Mouse (Mus musculus) limb, embryonic 10.5 days (tissue): ENCODE results near the gene Ehd3. TPM values are rescaled to one million over a fixed set of nuclear protein-coding genes. Genes with fewer than 3 reads are reported as not detected.

Experiments used
- DNase-seq: peaks from one replicate; pipeline ENCODE4 v3.0.0-alpha.2; 2017; ENCODE audit warnings: low spot score
- H3K27ac ChIP-seq: fragments of 300-500 bp; sonication (generic); 2 replicates; pipeline ENCODE4 v1.5.1; 2016; ENCODE audit warnings: mild to moderate bottlenecking
- H3K27me3 ChIP-seq: fragments of 300-500 bp; sonication (generic); 2 replicates; pipeline ENCODE4 v1.6.1; 2016; ENCODE audit warnings: low read depth, mild to moderate bottlenecking; ENCODE audit not compliant: poor library complexity, severe bottlenecking
- H3K36me3 ChIP-seq: fragments of 300-500 bp; sonication (generic); 2 replicates; pipeline ENCODE4 v1.6.1; 2016; ENCODE audit warnings: mild to moderate bottlenecking, moderate library complexity
- H3K4me1 ChIP-seq: fragments of 300-500 bp; sonication (generic); 2 replicates; pipeline ENCODE4 v1.6.1; 2016
- H3K4me3 ChIP-seq: fragments of 300-500 bp; sonication (generic); 2 replicates; pipeline ENCODE4 v1.5.1; 2016; ENCODE audit warnings: mild to moderate bottlenecking, moderate library complexity
- H3K9me3 ChIP-seq: fragments of 300-500 bp; sonication (generic); replicated peaks from 2 replicates; pipeline ENCODE4 v1.6.1; 2016; ENCODE audit warnings: mild to moderate bottlenecking
- WGBS: fragments of 180-500 bp; shearing (Covaris S2); methylation state at CpG from one replicate; pipeline ENCODE4 v1.1.7; 2016; 5-methylcytosine and 5-hydroxymethylcytosine counted together
- polyA plus RNA-seq: library from polyadenylated mRNA; unstranded; fragments of >200 nt; fragmentation: Nextera tagmentation; extraction: Ambion mirVana; gene quantifications from 2 replicates; pipeline ENCODE4 v1.2.1, GENCODE M21; 2016

Gene Ehd3
- polyA plus RNA-seq = 9.8 and 11.8 TPM in 2 replicates

- DNase-seq = no peak
- WGBS = 86% methylated on average over 5 of the region's 5 CpGs
- Histone ChIP-seq H3K4me1 (peaks cover 18% of the 10 kb centered on the region), H3K36me3 (no peaks in the 10 kb centered on the region), H3K9me3 (no peaks in the 10 kb centered on the region), H3K27ac (peak within 1 kb of the TSS; percentile 78), H3K4me3 (peak within 1 kb of the TSS; percentile 66), H3K27me3 (no peaks in the 10 kb centered on the region)
Measured at GRCm38 (mm10) chr17:73803521-73804184, at the start of gene Ehd3. Ehd3 (plus strand) TSS chr17:73804134.

GRCm38 (mm10) chr17:73770964-73771363, 33.0 kb upstream of the Ehd3 start:
- Histone ChIP-seq H3K4me1 (no peaks in the 10 kb centered on the region), H3K9me3 (no peaks in the 10 kb centered on the region), H3K27me3 (no peaks in the 10 kb centered on the region), H3K36me3 (no peaks in the 10 kb centered on the region), H3K4me3 (no peak overlapping the region), H3K27ac (no peak overlapping the region)
- no peak for DNase-seq
- 64% methylated on average over 8 of the region's 8 CpGs for WGBS

- Histone ChIP-seq H3K4me1 (no peaks in the 10 kb centered on the region), H3K4me3 (no peak overlapping the region), H3K27me3 (no peaks in the 10 kb centered on the region), H3K27ac (no peak overlapping the region), H3K36me3 (no peaks in the 10 kb centered on the region), H3K9me3 (no peaks in the 10 kb centered on the region)
- 69% methylated on average over 8 of the region's 8 CpGs for WGBS
- no peak for DNase-seq
Measured at GRCm38 (mm10) chr17:73786642-73787311, 17.2 kb upstream of the Ehd3 start.

- Histone ChIP-seq H3K4me3 (no peak overlapping the region), H3K27ac (no peak overlapping the region), H3K27me3 (no peaks in the 10 kb centered on the region), H3K36me3 (no peaks in the 10 kb centered on the region), H3K4me1 (no peaks in the 10 kb centered on the region), H3K9me3 (no peaks in the 10 kb centered on the region)
- DNase-seq = no peak
- WGBS = 68% methylated on average over 12 of the region's 12 CpGs
Measured at GRCm38 (mm10) chr17:73790284-73791020, 13.5 kb upstream of the Ehd3 start.

- no peaks in the 10 kb centered on the region for H3K9me3 ChIP-seq
- H3K4me3 ChIP-seq = no peak overlapping the region
- H3K27ac ChIP-seq = no peak overlapping the region
- DNase-seq = no peak
- H3K27me3 ChIP-seq = no peaks in the 10 kb centered on the region
- H3K36me3 ChIP-seq = no peaks in the 10 kb centered on the region
- WGBS = 52% methylated on average over 6 of the region's 6 CpGs
- no peaks in the 10 kb centered on the region for H3K4me1 ChIP-seq
Measured at GRCm38 (mm10) chr17:73796789-73797188, 7.1 kb upstream of the Ehd3 start.

- no peaks in the 10 kb centered on the region for H3K9me3 ChIP-seq
- no peaks in the 10 kb centered on the region for H3K27me3 ChIP-seq
- no peaks in the 10 kb centered on the region for H3K36me3 ChIP-seq
- 91% methylated on average over 4 of the region's 4 CpGs for WGBS
- H3K4me1 ChIP-seq = no peaks in the 10 kb centered on the region
- no peak overlapping the region for H3K27ac ChIP-seq
- DNase-seq = no peak
- H3K4me3 ChIP-seq = no peak overlapping the region
Measured at GRCm38 (mm10) chr17:73797706-73798105, 6.2 kb upstream of the Ehd3 start.

GRCm38 (mm10) chr17:73804592-73805271, 798 bp downstream of the Ehd3 start:
- under 1% methylated on average over 45 of the region's 45 CpGs for WGBS

GRCm38 (mm10) chr17:73806331-73806730, 2.4 kb downstream of the Ehd3 start:
- 80% methylated on average over 6 of the region's 6 CpGs for WGBS
- no peak for DNase-seq
- no peak overlapping the region for H3K4me3 ChIP-seq

More at GRCm38 (mm10) chr17:73804592-73805271, 798 bp downstream of the Ehd3 start:
- Histone ChIP-seq H3K4me1 (peaks cover 19% of the 10 kb centered on the region), H3K9me3 (no peaks in the 10 kb centered on the region), H3K36me3 (no peaks in the 10 kb centered on the region), H3K4me3 (peak overlapping the region; percentile 66), H3K27me3 (no peaks in the 10 kb centered on the region), H3K27ac (peak overlapping the region; percentile 78)
- peak; percentile 91 for DNase-seq

GRCm38 (mm10) chr17:73807211-73807610, 3.3 kb downstream of the Ehd3 start:
- Histone ChIP-seq H3K9me3 (no peaks in the 10 kb centered on the region), H3K27me3 (no peaks in the 10 kb centered on the region), H3K36me3 (no peaks in the 10 kb centered on the region), H3K4me1 (peaks cover 19% of the 10 kb centered on the region), H3K27ac (no peak overlapping the region), H3K4me3 (no peak overlapping the region)
- WGBS = 94% methylated on average over 5 of the region's 5 CpGs
- no peak for DNase-seq

More at GRCm38 (mm10) chr17:73806331-73806730, 2.4 kb downstream of the Ehd3 start:
- Histone ChIP-seq H3K4me1 (peaks cover 19% of the 10 kb centered on the region), H3K27me3 (no peaks in the 10 kb centered on the region), H3K27ac (no peak overlapping the region), H3K9me3 (no peaks in the 10 kb centered on the region), H3K36me3 (no peaks in the 10 kb centered on the region)

- DNase-seq = no peak
- H3K27me3 ChIP-seq = no peaks in the 10 kb centered on the region
- WGBS = 90% methylated on average over 6 of the region's 6 CpGs
- H3K27ac ChIP-seq = no peak overlapping the region
- no peaks in the 10 kb centered on the region for H3K36me3 ChIP-seq
- H3K9me3 ChIP-seq = no peaks in the 10 kb centered on the region
- no peak overlapping the region for H3K4me3 ChIP-seq
- peaks cover 19% of the 10 kb centered on the region for H3K4me1 ChIP-seq
Measured at GRCm38 (mm10) chr17:73808431-73808830, 4.5 kb downstream of the Ehd3 start.

- no peak overlapping the region for H3K27ac ChIP-seq
- WGBS = 97% methylated on average over 1 of the region's 1 CpGs
- no peak overlapping the region for H3K4me3 ChIP-seq
- H3K27me3 ChIP-seq = no peaks in the 10 kb centered on the region
- no peak for DNase-seq
- no peaks in the 10 kb centered on the region for H3K9me3 ChIP-seq
- H3K4me1 ChIP-seq = peaks cover 7% of the 10 kb centered on the region; the same call in 1 of the 2 replicates
- H3K36me3 ChIP-seq = no peaks in the 10 kb centered on the region
Measured at GRCm38 (mm10) chr17:73810801-73811200, 6.9 kb downstream of the Ehd3 start.

- no peak for DNase-seq
- WGBS = 70% methylated on average over 5 of the region's 5 CpGs
- Histone ChIP-seq H3K36me3 (no peaks in the 10 kb centered on the region), H3K4me3 (no peak overlapping the region), H3K27me3 (no peaks in the 10 kb centered on the region), H3K9me3 (no peaks in the 10 kb centered on the region), H3K27ac (no peak overlapping the region), H3K4me1 (peaks cover 3% of the 10 kb centered on the region; the same call in 1 of the 2 replicates)
Measured at GRCm38 (mm10) chr17:73811566-73811965, 7.6 kb downstream of the Ehd3 start.
